Mouse (Mus musculus): Measurements from ENCODE around the gene Mrps34.

Gene Mrps34

GRCm38 (mm10) chr17:24894995-24895547, at the start of gene Mrps34, which contains the start of gene Eme2:
Gene Mrps34 (plus strand): TSS chr17:24895116.
Gene Eme2 (minus strand): TSS chr17:24895087.
- peak; percentile 92 for DNase-seq (ENCODE audit: low read depth, low spot score)

- DNase-seq (ENCODE audit: low read depth, low spot score): no peak
Observed at GRCm38 (mm10) chr17:24847386-24847785, 47.5 kb upstream of the Mrps34 start.

GRCm38 (mm10) chr17:24848600-24849031, 46.3 kb upstream of the Mrps34 start:
- peak; percentile 10 for DNase-seq (ENCODE audit: low read depth, low spot score)

GRCm38 (mm10) chr17:24849733-24850064, 45.2 kb upstream of the Mrps34 start:
- DNase-seq (ENCODE audit: low read depth, low spot score): no peak

- DNase-seq (ENCODE audit: low read depth, low spot score): peak; percentile 100
Observed at GRCm38 (mm10) chr17:24850065-24850772, 44.7 kb upstream of the Mrps34 start, which contains the start of gene Fahd1. Gene Fahd1 (minus strand): TSS chr17:24850364.

GRCm38 (mm10) chr17:24850773-24851127, 44.2 kb upstream of the Mrps34 start:
- DNase-seq (ENCODE audit: low read depth, low spot score): no peak

- DNase-seq (ENCODE audit: low read depth, low spot score): no peak
Observed at GRCm38 (mm10) chr17:24851381-24852125, 43.4 kb upstream of the Mrps34 start.

- peak; percentile 93 for DNase-seq (ENCODE audit: low read depth, low spot score)
Observed at GRCm38 (mm10) chr17:24855838-24856464, 39.0 kb upstream of the Mrps34 start.

GRCm38 (mm10) chr17:24856589-24856988, 38.3 kb upstream of the Mrps34 start:
- no peak for DNase-seq (ENCODE audit: low read depth, low spot score)

GRCm38 (mm10) chr17:24857831-24858470, 37.0 kb upstream of the Mrps34 start:
- DNase-seq (ENCODE audit: low read depth, low spot score): no peak

- no peak for DNase-seq (ENCODE audit: low read depth, low spot score)
Observed at GRCm38 (mm10) chr17:24858967-24859366, 35.9 kb upstream of the Mrps34 start.

GRCm38 (mm10) chr17:24860076-24860475, 34.8 kb upstream of the Mrps34 start:
- no peak for DNase-seq (ENCODE audit: low read depth, low spot score)

GRCm38 (mm10) chr17:24861785-24862184, 33.1 kb upstream of the Mrps34 start:
- no peak for DNase-seq (ENCODE audit: low read depth, low spot score)

GRCm38 (mm10) chr17:24865776-24866175, 29.1 kb upstream of the Mrps34 start, which contains the start of gene Igfals:
Gene Igfals (plus strand): TSS chr17:24865997.
- no peak for DNase-seq (ENCODE audit: low read depth, low spot score)

GRCm38 (mm10) chr17:24867914-24868313, 27.0 kb upstream of the Mrps34 start:
- DNase-seq (ENCODE audit: low read depth, low spot score): no peak

GRCm38 (mm10) chr17:24873695-24874404, 21.1 kb upstream of the Mrps34 start:
- DNase-seq (ENCODE audit: low read depth, low spot score): no peak

GRCm38 (mm10) chr17:24874405-24874745, 20.5 kb upstream of the Mrps34 start:
- DNase-seq (ENCODE audit: low read depth, low spot score): no peak

GRCm38 (mm10) chr17:24874989-24875388, 19.9 kb upstream of the Mrps34 start:
- no peak for DNase-seq (ENCODE audit: low read depth, low spot score)

GRCm38 (mm10) chr17:24877336-24878116, 17.4 kb upstream of the Mrps34 start:
- no peak for DNase-seq (ENCODE audit: low read depth, low spot score)

GRCm38 (mm10) chr17:24878117-24878397, 16.9 kb upstream of the Mrps34 start:
- DNase-seq (ENCODE audit: low read depth, low spot score): no peak

GRCm38 (mm10) chr17:24878531-24878930, 16.4 kb upstream of the Mrps34 start:
- DNase-seq (ENCODE audit: low read depth, low spot score): no peak
